Mouse (Mus musculus) intestine, embryonic 15.5 days (tissue): Measurements from ENCODE around the gene Lekr1. TPM values are rescaled to one million over a fixed set of nuclear protein-coding genes. Genes with fewer than 3 reads are reported as not detected.
A peak's percentile ranks its signal among the peaks of the same experiment; 100 is the strongest.

Experiments
- ATAC-seq: fragments of 200-750 bp; cut with Nextera tagmentation; 2 replicates; pipeline ENCODE4 v1.8.0; 2017; ENCODE audit warnings: moderate TSS enrichment, moderate library complexity
- H3K27ac ChIP-seq: fragments of 300-500 bp; sonication (generic); 2 replicates; pipeline ENCODE4 v1.5.1; 2015; ENCODE audit warnings: mild to moderate bottlenecking, inconsistent platforms
- H3K27me3 ChIP-seq: fragments of 300-500 bp; sonication (generic); replicated peaks from 2 replicates; pipeline ENCODE4 v1.6.1; 2015; ENCODE audit warnings: inconsistent platforms
- H3K36me3 ChIP-seq: fragments of 300-500 bp; sonication (generic); 2 replicates; pipeline ENCODE4 v1.6.1; 2015; ENCODE audit warnings: inconsistent platforms
- H3K4me1 ChIP-seq: fragments of 300-500 bp; sonication (generic); replicated peaks from 2 replicates; pipeline ENCODE4 v1.6.1; 2015; ENCODE audit warnings: inconsistent platforms
- H3K4me2 ChIP-seq: fragments of 300-500 bp; sonication (generic); replicated peaks from 2 replicates; pipeline ENCODE4 v1.6.1; 2015; ENCODE audit warnings: mild to moderate bottlenecking, inconsistent platforms
- H3K4me3 ChIP-seq: fragments of 300-500 bp; sonication (generic); replicated peaks from 2 replicates; pipeline ENCODE4 v1.5.1; 2015; ENCODE audit warnings: inconsistent platforms
- H3K9ac ChIP-seq: fragments of 300-500 bp; sonication (generic); 2 replicates; pipeline ENCODE4 v1.6.1; 2015; ENCODE audit warnings: inconsistent platforms
- H3K9me3 ChIP-seq: fragments of 300-500 bp; sonication (generic); 2 replicates; pipeline ENCODE4 v1.6.1; 2016; ENCODE audit warnings: inconsistent platforms
- WGBS: fragments of 180-500 bp; shearing (Covaris S2); methylation state at CpG from one replicate; pipeline ENCODE4 v1.1.7; 2015; 5-methylcytosine and 5-hydroxymethylcytosine counted together
- polyA plus RNA-seq: library from polyadenylated mRNA; unstranded; fragments of >200 nt; fragmentation: Nextera tagmentation; extraction: Ambion mirVana; gene quantifications from 2 replicates; pipeline ENCODE4 v1.2.1, GENCODE M21; 2015

The Lekr1 gene
- polyA plus RNA-seq, 1 experiment from 2014 or later, result 7.5 TPM

DNA sequence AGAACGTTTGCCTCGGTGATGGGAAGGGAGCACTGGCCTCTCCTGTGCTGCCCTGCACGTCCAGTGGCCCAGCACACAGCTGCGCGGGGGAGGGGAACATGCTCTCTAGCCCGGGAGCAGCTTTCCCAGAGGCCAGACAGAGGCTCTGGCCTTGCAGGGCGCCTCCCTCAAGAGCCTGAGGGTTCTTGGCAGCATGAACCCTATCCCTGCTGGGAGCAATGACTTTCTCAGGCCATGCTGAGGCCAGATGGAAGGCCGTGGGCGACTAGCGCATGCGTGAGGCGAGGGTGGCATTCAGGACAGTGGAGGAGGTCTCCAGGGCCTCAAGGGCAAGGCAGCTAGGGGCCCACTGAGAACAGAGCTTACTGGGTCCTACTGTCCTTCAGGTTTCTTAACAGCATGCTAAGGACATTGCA is 205.2 kb downstream of the Lekr1 start:
- Histone ChIP-seq H3K9ac (0 out of 2 replicates have a peak overlapping the region, but pooled peaks have one; percentile 8), H3K4me1 (peaks cover 9% of the 10 kb centered on the region; the same call in 1 of the 2 replicates), H3K4me3 (no peak overlapping the region), H3K36me3 (no peaks in the 10 kb centered on the region), H3K9me3 (no peaks in the 10 kb centered on the region), H3K27ac (no peak overlapping the region), H3K4me2 (peak overlapping the region; percentile 42), H3K27me3 (no peaks in the 10 kb centered on the region)
- whole genome bisulfite sequencing, result 21% methylated on average over 12 of the region's 12 CpGs
- peak; percentile 91 for ATAC-seq

DNA sequence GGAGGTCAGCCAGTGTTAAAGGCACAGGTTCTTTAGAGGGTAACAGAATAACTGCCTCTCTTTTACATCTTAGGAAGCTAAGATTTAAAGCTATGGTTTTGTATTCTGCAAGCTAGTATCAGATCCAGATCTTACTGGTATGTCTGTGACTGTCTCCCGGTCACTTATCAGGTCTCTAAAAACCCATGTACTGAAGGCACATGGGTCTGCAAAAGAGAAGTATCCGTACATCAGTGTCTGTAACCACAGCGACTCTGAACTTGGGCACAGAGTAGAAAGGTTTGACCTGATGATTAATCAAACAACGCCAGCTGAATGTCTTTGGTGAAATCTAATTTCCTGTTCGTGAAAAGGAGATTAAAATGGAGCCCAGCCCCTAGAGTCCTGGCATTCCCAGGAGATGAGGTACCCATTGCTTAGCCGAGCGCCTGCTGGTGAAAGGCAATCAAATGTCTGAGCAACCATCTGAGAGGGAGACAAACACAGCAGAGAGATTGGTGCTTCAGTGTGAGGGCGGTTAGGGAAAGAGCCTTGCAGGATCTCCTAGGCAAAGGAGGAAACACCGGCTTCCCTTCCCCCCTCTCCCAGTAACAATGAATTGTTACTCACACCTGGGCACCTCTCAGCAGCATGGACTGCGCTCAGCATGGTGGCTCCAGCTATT is 205.7 kb downstream of the Lekr1 start:
- Histone ChIP-seq H3K27ac (no peak overlapping the region), H3K4me3 (no peak overlapping the region), H3K4me2 (no peak overlapping the region), H3K36me3 (no peaks in the 10 kb centered on the region), H3K27me3 (no peaks in the 10 kb centered on the region), H3K9ac (no peak overlapping the region), H3K4me1 (peaks cover 9% of the 10 kb centered on the region; the same call in 1 of the 2 replicates), H3K9me3 (no peaks in the 10 kb centered on the region)
- ATAC-seq, result 0 out of 2 replicates have a peak, but pooled peaks have one; percentile 35
- WGBS, result 55% methylated on average over 10 of the region's 10 CpGs

GRCm38 (mm10) chr3:65873093-65873830 is 207.2 kb downstream of the Lekr1 start:
- peaks cover 9% of the 10 kb centered on the region; the same call in 1 of the 2 replicates for H3K4me1 ChIP-seq
- no peak overlapping the region for H3K27ac ChIP-seq
- no peaks in the 10 kb centered on the region for H3K9me3 ChIP-seq
- 69% methylated on average over 13 of the region's 13 CpGs for WGBS
- H3K4me2 ChIP-seq, result no peak overlapping the region
- ATAC-seq, result no peak
- no peaks in the 10 kb centered on the region for H3K27me3 ChIP-seq
- no peak overlapping the region for H3K4me3 ChIP-seq
- H3K36me3 ChIP-seq, result no peaks in the 10 kb centered on the region
- no peak overlapping the region for H3K9ac ChIP-seq

Other genes with a start within 250 kb of the Lekr1 start
- gene Tiparp, start 137.8 kb upstream of the Lekr1 start, polyA plus RNA-seq, result 39.0 and 45.6 TPM in 2 replicates